Mouse (Mus musculus): Measurements from ENCODE around the gene Sec1. TPM values are rescaled to one million over a fixed set of nuclear protein-coding genes. Genes with fewer than 3 reads are reported as not detected.

Sec1 gene
- polyA plus RNA-seq, 1 experiment from 2014 or later = 0.06 TPM

DNA sequence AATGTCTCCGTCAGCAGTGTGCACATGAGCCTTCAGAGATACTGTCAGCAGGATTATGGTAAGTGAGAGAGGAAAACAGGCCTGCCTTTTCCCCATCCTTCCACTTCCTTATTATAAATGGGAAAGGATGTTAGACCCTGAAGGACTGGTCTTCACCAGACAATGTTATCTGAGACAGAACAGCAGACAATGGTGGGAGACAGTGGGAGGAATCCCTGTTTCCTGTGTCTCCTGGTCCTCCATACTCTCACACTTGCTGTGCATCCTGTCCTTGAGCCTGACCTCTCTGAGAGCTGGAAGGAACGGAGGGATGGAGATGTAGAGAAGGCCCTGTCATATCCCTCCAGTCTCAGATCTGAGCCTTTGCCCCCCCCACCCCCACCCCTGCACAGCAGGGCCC is 1.8 kb downstream of the Sec1 start:
- no peaks in the 10 kb centered on the region for H3K4me1 ChIP-seq (ENCODE audit: control insufficient read depth, insufficient read depth, low read length)
- H3K27ac ChIP-seq (ENCODE audit: low read depth, low read length) = no peak overlapping the region
- no peaks in the 10 kb centered on the region for H3K9me3 ChIP-seq (replicated peaks; ENCODE audit: control insufficient read depth, low read length)
- no peak overlapping the region for H3K9ac ChIP-seq (ENCODE audit: low read length)
- H3K4me3 ChIP-seq (ENCODE audit: low read depth, low read length) = no peak overlapping the region
- no peak for ATAC-seq
- H3K4me2 ChIP-seq (ENCODE audit: low read length) = no peak overlapping the region
- no peak for DNase-seq (ENCODE audit: low spot score)
- no peaks in the 10 kb centered on the region for H3K27me3 ChIP-seq (replicated peaks; ENCODE audit: control insufficient read depth, insufficient read depth, low read length)
- no peaks in the 10 kb centered on the region for H3K36me3 ChIP-seq (ENCODE audit: control insufficient read depth, insufficient read depth, low read length)
- WGBS = 87% methylated on average over 2 of the region's 2 CpGs

DNA sequence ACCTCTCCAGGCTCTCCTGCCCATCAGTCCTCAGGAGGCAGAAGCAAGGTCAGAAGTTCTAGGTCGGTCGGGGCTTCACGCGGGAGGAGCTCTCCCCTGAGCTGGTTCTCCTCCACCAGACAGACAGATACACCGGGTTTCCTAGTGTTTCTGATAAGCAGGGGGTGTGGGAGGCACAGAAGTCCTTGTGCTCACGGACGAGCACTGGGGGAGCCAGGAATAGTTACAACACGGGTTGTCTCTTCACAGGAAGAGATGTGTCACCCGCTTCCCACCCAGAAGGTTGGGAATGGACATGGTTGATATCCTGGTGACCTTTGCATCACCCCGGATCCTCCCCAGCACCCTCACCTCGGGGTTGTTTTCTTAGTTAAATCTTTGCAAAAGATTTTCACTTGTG is 4.4 kb downstream of the Sec1 start:
- Histone ChIP-seq H3K9ac (ENCODE audit: low read length) (no peak overlapping the region), H3K4me1 (ENCODE audit: control insufficient read depth, insufficient read depth, low read length) (no peaks in the 10 kb centered on the region), H3K4me3 (ENCODE audit: low read depth, low read length) (no peak overlapping the region), H3K27me3 (replicated peaks; ENCODE audit: control insufficient read depth, insufficient read depth, low read length) (no peaks in the 10 kb centered on the region), H3K9me3 (replicated peaks; ENCODE audit: control insufficient read depth, low read length) (no peaks in the 10 kb centered on the region), H3K4me2 (ENCODE audit: low read length) (no peak overlapping the region), H3K36me3 (ENCODE audit: control insufficient read depth, insufficient read depth, low read length) (no peaks in the 10 kb centered on the region), H3K27ac (ENCODE audit: low read depth, low read length) (no peak overlapping the region)
- 83% methylated on average over 11 of the region's 11 CpGs for WGBS
- no peak for ATAC-seq
- no peak for DNase-seq (ENCODE audit: low spot score)

GRCm38 (mm10) chr7:45689099-45689498 is 5.1 kb downstream of the Sec1 start:
- no peak for ATAC-seq
- no peak overlapping the region for H3K4me2 ChIP-seq (ENCODE audit: low read length)
- WGBS = 64% methylated on average over 6 of the region's 6 CpGs

GRCm38 (mm10) chr7:45686841-45687240 is 7.4 kb downstream of the Sec1 start:
- Histone ChIP-seq H3K27ac (ENCODE audit: low read depth, low read length) (no peak overlapping the region), H3K4me2 (ENCODE audit: low read length) (no peak overlapping the region), H3K9me3 (replicated peaks; ENCODE audit: control insufficient read depth, low read length) (no peaks in the 10 kb centered on the region), H3K27me3 (replicated peaks; ENCODE audit: control insufficient read depth, insufficient read depth, low read length) (no peaks in the 10 kb centered on the region), H3K4me3 (ENCODE audit: low read depth, low read length) (no peak overlapping the region), H3K36me3 (ENCODE audit: control insufficient read depth, insufficient read depth, low read length) (no peaks in the 10 kb centered on the region), H3K4me1 (ENCODE audit: control insufficient read depth, insufficient read depth, low read length) (no peaks in the 10 kb centered on the region), H3K9ac (ENCODE audit: low read length) (no peak overlapping the region)
- ATAC-seq (no peak), DNase-seq (ENCODE audit: low spot score) (no peak)
- WGBS = 82% methylated on average over 3 of the region's 3 CpGs

More at GRCm38 (mm10) chr7:45689099-45689498, 5.1 kb downstream of the Sec1 start:
- no peak overlapping the region for H3K9ac ChIP-seq (ENCODE audit: low read length)
- no peaks in the 10 kb centered on the region for H3K9me3 ChIP-seq (replicated peaks; ENCODE audit: control insufficient read depth, low read length)
- DNase-seq (ENCODE audit: low spot score) = no peak
- H3K4me1 ChIP-seq (ENCODE audit: control insufficient read depth, insufficient read depth, low read length) = no peaks in the 10 kb centered on the region
- no peak overlapping the region for H3K4me3 ChIP-seq (ENCODE audit: low read depth, low read length)
- no peaks in the 10 kb centered on the region for H3K27me3 ChIP-seq (replicated peaks; ENCODE audit: control insufficient read depth, insufficient read depth, low read length)
- no peaks in the 10 kb centered on the region for H3K36me3 ChIP-seq (ENCODE audit: control insufficient read depth, insufficient read depth, low read length)
- H3K27ac ChIP-seq (ENCODE audit: low read depth, low read length) = no peak overlapping the region

- no peak for DNase-seq (ENCODE audit: low spot score)
- H3K4me2 ChIP-seq (ENCODE audit: low read length) = no peak overlapping the region
- ATAC-seq = no peak
- no peak overlapping the region for H3K27ac ChIP-seq (ENCODE audit: low read depth, low read length)
- 78% methylated on average over 10 of the region's 10 CpGs for WGBS
- no peaks in the 10 kb centered on the region for H3K36me3 ChIP-seq (ENCODE audit: control insufficient read depth, insufficient read depth, low read length)
- H3K4me3 ChIP-seq (ENCODE audit: low read depth, low read length) = no peak overlapping the region
- no peaks in the 10 kb centered on the region for H3K4me1 ChIP-seq (ENCODE audit: control insufficient read depth, insufficient read depth, low read length)
- no peaks in the 10 kb centered on the region for H3K9me3 ChIP-seq (replicated peaks; ENCODE audit: control insufficient read depth, low read length)
- H3K27me3 ChIP-seq (replicated peaks; ENCODE audit: control insufficient read depth, insufficient read depth, low read length) = no peaks in the 10 kb centered on the region
- no peak overlapping the region for H3K9ac ChIP-seq (ENCODE audit: low read length)
Observed at GRCm38 (mm10) chr7:45685811-45686210, 8.4 kb downstream of the Sec1 start.

GRCm38 (mm10) chr7:45683396-45684050 is 10.7 kb downstream of the Sec1 start, which contains the start of gene Ntn5:
TSS of gene Ntn5 (plus strand) at chr7:45684022.
- Histone ChIP-seq H3K4me2 (ENCODE audit: low read length) (no peak within 1 kb of the TSS), H3K4me1 (ENCODE audit: control insufficient read depth, insufficient read depth, low read length) (no peaks in the 10 kb centered on the region), H3K4me3 (ENCODE audit: low read depth, low read length) (no peak within 1 kb of the TSS), H3K27me3 (replicated peaks; ENCODE audit: control insufficient read depth, insufficient read depth, low read length) (no peaks in the 10 kb centered on the region), H3K9ac (ENCODE audit: low read length) (0 out of 2 replicates have a peak within 1 kb of the TSS, but pooled peaks have one; percentile 3), H3K27ac (ENCODE audit: low read depth, low read length) (no peak within 1 kb of the TSS), H3K9me3 (replicated peaks; ENCODE audit: control insufficient read depth, low read length) (no peaks in the 10 kb centered on the region), H3K36me3 (ENCODE audit: control insufficient read depth, insufficient read depth, low read length) (no peaks in the 10 kb centered on the region)
- WGBS = 82% methylated on average over 7 of the region's 7 CpGs
- DNase-seq (ENCODE audit: low spot score) (no peak), ATAC-seq (no peak)

DNA sequence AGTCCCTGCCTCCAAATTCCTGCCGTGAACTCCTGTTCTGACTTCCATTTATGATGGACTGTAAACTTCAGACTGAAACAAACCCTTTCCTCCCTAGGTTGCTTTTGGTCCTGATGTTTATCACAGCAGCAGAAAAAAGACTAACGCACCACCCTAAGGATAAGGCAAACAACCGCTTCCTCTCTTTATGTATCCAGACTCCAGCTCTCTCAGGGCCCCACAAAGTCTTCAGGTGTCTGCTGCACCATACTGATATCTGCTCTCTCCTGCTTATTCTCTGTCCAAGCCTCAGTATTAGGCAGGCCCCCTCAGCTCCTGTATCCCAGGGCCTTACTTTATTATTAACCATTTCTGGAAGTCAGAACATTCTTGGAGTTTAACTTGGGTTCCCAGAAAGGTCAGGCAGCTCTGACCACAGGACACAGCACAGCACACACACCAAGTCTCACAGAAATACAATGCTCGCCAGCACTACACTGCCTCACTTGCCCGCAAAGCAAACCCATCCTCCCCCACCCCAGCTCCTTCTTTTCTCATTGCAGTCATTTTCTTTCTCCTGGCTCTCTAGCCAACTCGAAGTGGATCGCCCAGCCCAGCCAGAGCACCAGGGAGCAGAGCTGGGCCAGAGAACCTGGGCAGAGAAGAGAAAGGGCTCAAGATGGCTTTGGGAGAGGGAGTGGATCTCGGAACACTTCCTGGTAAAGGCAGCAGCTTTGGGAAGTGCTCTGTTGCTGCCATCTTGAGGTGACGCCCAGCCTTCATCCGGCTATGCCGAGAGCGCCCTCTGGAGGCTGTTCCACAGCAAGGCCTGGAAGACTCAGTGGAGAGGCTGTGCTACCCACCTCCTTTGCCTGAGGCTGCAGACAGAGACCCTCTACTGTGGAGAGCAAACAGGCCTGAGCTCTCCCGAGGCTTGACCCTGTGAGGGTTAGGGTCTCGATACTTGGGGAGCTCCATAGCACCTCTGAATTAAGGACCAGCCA is 11.8 kb downstream of the Sec1 start:
- Histone ChIP-seq H3K36me3 (ENCODE audit: control insufficient read depth, insufficient read depth, low read length) (no peaks in the 10 kb centered on the region), H3K4me1 (ENCODE audit: control insufficient read depth, insufficient read depth, low read length) (no peaks in the 10 kb centered on the region), H3K9ac (ENCODE audit: low read length) (no peak overlapping the region; the same call in 1 of the 2 replicates), H3K4me3 (ENCODE audit: low read depth, low read length) (no peak overlapping the region), H3K9me3 (replicated peaks; ENCODE audit: control insufficient read depth, low read length) (no peaks in the 10 kb centered on the region), H3K27me3 (replicated peaks; ENCODE audit: control insufficient read depth, insufficient read depth, low read length) (no peaks in the 10 kb centered on the region), H3K4me2 (ENCODE audit: low read length) (peak overlapping the region; percentile 33), H3K27ac (ENCODE audit: low read depth, low read length) (peak overlapping the region; percentile 34; the same call in 1 of the 2 replicates)
- WGBS = 29% methylated on average over 14 of the region's 14 CpGs
- DNase-seq (ENCODE audit: low spot score) (peak; percentile 94), ATAC-seq (peak; percentile 84)

DNA sequence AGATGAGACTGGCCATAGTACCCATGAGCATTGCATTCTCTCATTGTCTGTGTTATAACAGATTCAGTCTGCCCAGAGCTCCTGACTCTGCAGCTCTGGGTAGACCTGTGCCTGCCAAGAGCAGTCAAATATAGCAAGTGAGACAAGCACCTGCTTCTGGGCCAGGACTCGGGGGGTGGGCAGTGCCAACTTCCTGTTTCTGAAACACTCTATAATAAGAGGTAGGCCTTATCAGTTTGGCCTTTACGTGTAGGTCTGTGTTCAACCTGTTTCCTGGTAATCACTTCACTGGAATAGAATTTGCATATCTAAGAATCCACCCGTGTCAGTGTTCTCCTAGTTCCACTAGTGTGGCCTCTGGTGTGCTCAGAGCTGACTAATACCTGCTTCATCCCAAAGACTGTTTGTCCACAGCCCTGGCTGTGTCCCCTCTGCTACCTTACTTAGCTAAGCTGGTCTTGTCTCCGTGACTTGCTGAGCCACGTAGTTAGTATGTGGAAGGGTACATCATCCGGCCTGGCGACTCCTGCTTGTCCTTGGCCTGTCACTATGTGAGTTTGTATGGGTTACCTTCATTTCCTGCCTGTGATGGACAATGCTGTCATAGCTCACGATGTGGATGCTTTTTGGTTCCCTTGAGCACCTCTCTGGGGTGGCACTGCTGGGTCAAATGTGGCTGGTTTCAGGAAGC is 13.0 kb downstream of the Sec1 start:
- no peaks in the 10 kb centered on the region for H3K4me1 ChIP-seq (ENCODE audit: control insufficient read depth, insufficient read depth, low read length)
- no peak overlapping the region for H3K9ac ChIP-seq (ENCODE audit: low read length)
- H3K4me3 ChIP-seq (ENCODE audit: low read depth, low read length) = no peak overlapping the region
- no peak for ATAC-seq
- no peaks in the 10 kb centered on the region for H3K9me3 ChIP-seq (replicated peaks; ENCODE audit: control insufficient read depth, low read length)
- H3K36me3 ChIP-seq (ENCODE audit: control insufficient read depth, insufficient read depth, low read length) = no peaks in the 10 kb centered on the region
- H3K27ac ChIP-seq (ENCODE audit: low read depth, low read length) = no peak overlapping the region
- WGBS = 87% methylated on average over 8 of the region's 8 CpGs
- DNase-seq (ENCODE audit: low spot score) = no peak
- no peaks in the 10 kb centered on the region for H3K27me3 ChIP-seq (replicated peaks; ENCODE audit: control insufficient read depth, insufficient read depth, low read length)
- H3K4me2 ChIP-seq (ENCODE audit: low read length) = no peak overlapping the region
